Mouse (Mus musculus) ES-Bruce4 (cell line): ENCODE results near the gene Map2k6. TPM values are rescaled to one million over a fixed set of nuclear protein-coding genes. Genes with fewer than 3 reads are reported as not detected.

ENCODE experiments used
- H3K27ac ChIP-seq: 2 replicates; pipeline ENCODE4 v1.5.1; 2012; ENCODE audit warnings: low read length, inconsistent platforms; ENCODE audit not compliant: insufficient read depth
- H3K27me3 ChIP-seq: 2 replicates; pipeline ENCODE4 v1.6.1; 2012; ENCODE audit warnings: mild to moderate bottlenecking, low read length, inconsistent platforms; ENCODE audit not compliant: control insufficient read depth, poor library complexity, insufficient read depth, severe bottlenecking
- H3K36me3 ChIP-seq: 2 replicates; pipeline ENCODE4 v1.6.1; 2012; ENCODE audit warnings: inconsistent platforms, mild to moderate bottlenecking, low read length, moderate library complexity; ENCODE audit not compliant: control insufficient read depth, poor library complexity, insufficient read depth, severe bottlenecking
- H3K4me1 ChIP-seq: one replicate; pipeline ENCODE4 v1.8.1; 2011; ENCODE audit warnings: low read length; ENCODE audit not compliant: control insufficient read depth, insufficient read depth
- H3K4me3 ChIP-seq: 2 replicates; pipeline ENCODE4 v1.5.1; 2011; ENCODE audit warnings: low read depth, mild to moderate bottlenecking, low read length
- H3K9ac ChIP-seq: 2 replicates; pipeline ENCODE4 v1.6.1; 2012; ENCODE audit warnings: low read depth, mild to moderate bottlenecking, inconsistent platforms; ENCODE audit not compliant: poor library complexity, severe bottlenecking
- H3K9me3 ChIP-seq: replicated peaks from 2 replicates; pipeline ENCODE4 v1.6.1; 2012; ENCODE audit warnings: mild to moderate bottlenecking, low read length, inconsistent platforms; ENCODE audit not compliant: control insufficient read depth, poor library complexity, insufficient read depth, severe bottlenecking
- CTCF ChIP-seq: IDR thresholded peaks from one replicate; pipeline ENCODE4 v1.8.1; 2011; ENCODE audit warnings: low read depth, low read length
- EP300 ChIP-seq: IDR thresholded peaks from 2 replicates; pipeline ENCODE4 v1.6.1; 2011; ENCODE audit warnings: low read depth, low read length; ENCODE audit not compliant: insufficient read depth
- POLR2A ChIP-seq: IDR thresholded peaks from one replicate; pipeline ENCODE4 v1.8.1; 2011; ENCODE audit warnings: low read length; ENCODE audit not compliant: insufficient read depth
- polyA plus RNA-seq: library from polyadenylated mRNA; stranded (reverse); fragments of >200 nt; gene quantifications from 2 replicates; pipeline ENCODE4 v1.2.4, GENCODE M21; 2011; ENCODE audit warnings: low read depth; ENCODE audit not compliant: missing spikeins, insufficient read depth, insufficient read length

The Map2k6 gene
- polyA plus RNA-seq, 1 experiment = 10.1 TPM

- no peak overlapping the region for H3K9ac ChIP-seq
- H3K4me1 ChIP-seq = no peaks in the 10 kb centered on the region
- no peaks in the 10 kb centered on the region for H3K27me3 ChIP-seq
- no peaks in the 10 kb centered on the region for H3K9me3 ChIP-seq
- H3K27ac ChIP-seq = no peak overlapping the region
- TF ChIP-seq CTCF (no peak), POLR2A (no peak), EP300 (no peak)
- H3K36me3 ChIP-seq = no peaks in the 10 kb centered on the region
- no peak overlapping the region for H3K4me3 ChIP-seq
Measured at GRCm38 (mm10) chr11:110367638-110368037, 31.3 kb upstream of the Map2k6 start.

DNA sequence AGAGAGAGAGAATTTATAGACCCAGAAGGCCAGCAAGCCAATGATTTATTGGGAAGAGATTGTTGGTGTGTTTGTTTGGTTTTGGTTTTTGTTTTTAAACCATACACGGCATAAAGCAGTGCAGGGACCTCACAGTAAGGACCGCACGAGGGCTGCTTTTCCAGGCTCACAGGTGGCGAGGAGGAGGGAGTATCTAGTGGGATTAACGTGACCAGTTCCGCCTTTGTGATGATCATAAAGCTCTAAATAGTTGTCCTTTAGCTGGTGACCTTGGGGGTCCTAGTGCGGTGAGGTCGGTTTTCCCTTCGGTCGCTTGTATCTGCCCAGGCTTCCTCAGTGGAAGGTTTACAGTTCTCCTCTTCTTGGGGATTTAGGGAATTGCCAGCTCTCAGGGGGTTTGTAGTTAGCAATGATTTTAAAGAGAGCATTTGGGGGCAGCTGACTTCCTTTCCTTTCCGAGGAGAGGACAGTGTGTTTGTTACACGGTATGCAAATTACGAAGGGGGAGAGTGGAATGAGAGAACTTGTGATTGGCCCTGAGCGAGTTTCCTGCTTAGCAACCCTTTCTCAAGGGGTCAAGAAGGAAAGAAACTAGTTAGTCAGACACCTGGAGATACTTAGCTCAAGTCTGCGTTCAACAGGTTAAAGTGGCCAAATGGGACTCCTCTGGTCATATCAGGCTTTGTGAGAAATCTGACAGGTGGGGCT, 29.5 kb upstream of the Map2k6 start:
- 0 out of 2 replicates have a peak, but pooled peaks have one; percentile 52 for TF ChIP-seq EP300
- no peak for TF ChIP-seq CTCF
- Histone ChIP-seq H3K4me3 (no peak overlapping the region), H3K9me3 (no peaks in the 10 kb centered on the region), H3K27me3 (no peaks in the 10 kb centered on the region), H3K9ac (no peak overlapping the region), H3K36me3 (no peaks in the 10 kb centered on the region), H3K27ac (no peak overlapping the region), H3K4me1 (no peaks in the 10 kb centered on the region)

DNA sequence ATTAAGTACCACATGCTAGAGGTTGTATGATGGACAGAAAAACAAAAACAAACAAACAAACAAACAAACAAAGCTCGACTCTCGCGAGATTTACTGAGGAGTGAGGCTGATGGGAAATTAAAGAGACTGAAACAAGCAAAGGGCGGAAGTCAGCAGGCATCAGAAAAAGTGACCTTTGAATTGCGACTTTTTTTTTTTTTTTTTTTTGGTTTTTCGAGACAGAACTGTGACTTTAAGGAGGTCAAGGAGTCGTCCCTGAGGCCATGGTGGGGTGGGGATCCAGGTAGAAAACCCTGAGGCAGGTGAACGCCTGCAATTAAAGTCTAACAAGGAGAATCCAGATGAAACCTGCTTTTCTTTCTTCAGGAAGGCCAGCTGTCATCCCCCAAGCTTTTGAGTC, 27.1 kb upstream of the Map2k6 start:
- no peaks in the 10 kb centered on the region for H3K4me1 ChIP-seq
- H3K9me3 ChIP-seq = no peaks in the 10 kb centered on the region
- peak; percentile 55; the same call in 1 of the 2 replicates for TF ChIP-seq EP300
- no peak for TF ChIP-seq CTCF
- TF ChIP-seq POLR2A = no peak
- H3K27me3 ChIP-seq = no peaks in the 10 kb centered on the region
- H3K27ac ChIP-seq = no peak overlapping the region
- no peak overlapping the region; the same call in 1 of the 2 replicates for H3K4me3 ChIP-seq
- no peak overlapping the region for H3K9ac ChIP-seq
- H3K36me3 ChIP-seq = no peaks in the 10 kb centered on the region

DNA sequence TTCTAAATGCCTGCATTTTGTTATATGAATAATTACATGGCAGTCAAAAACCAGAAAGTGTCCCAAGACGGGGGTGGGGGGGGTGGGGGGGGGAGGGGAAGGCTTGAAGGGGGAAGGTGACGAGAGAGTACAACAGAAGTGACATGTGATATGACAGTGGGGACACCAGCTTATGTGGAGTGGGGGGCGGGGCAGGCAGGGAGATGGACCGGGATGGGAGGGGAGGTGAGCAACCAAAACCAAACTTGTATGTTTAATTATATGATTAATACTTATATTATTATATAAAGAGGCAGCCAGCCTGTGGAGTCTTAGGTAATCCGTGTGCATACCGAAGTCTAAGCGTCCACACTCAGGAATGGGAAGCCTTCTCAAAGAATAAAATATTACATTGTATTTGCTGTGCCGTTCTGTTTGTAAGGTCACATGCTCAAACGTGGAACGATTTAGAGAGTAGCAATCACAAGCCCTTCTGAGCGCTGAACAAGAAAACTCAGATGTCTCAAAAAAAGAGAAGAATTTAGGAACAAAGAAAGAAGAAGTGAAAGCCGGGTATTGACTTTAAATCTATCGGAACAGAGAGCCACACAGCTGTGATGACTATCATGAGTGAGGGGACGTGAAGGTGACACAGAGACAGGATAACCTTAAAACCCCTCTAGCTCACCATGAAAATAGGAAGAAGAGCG, 26.5 kb upstream of the Map2k6 start:
- TF ChIP-seq POLR2A (no peak), EP300 (no peak), CTCF (no peak)
- no peak overlapping the region for H3K27ac ChIP-seq
- no peaks in the 10 kb centered on the region for H3K4me1 ChIP-seq
- H3K9me3 ChIP-seq = no peaks in the 10 kb centered on the region
- H3K27me3 ChIP-seq = no peaks in the 10 kb centered on the region
- no peak overlapping the region for H3K4me3 ChIP-seq
- H3K9ac ChIP-seq = no peak overlapping the region
- no peaks in the 10 kb centered on the region for H3K36me3 ChIP-seq

DNA sequence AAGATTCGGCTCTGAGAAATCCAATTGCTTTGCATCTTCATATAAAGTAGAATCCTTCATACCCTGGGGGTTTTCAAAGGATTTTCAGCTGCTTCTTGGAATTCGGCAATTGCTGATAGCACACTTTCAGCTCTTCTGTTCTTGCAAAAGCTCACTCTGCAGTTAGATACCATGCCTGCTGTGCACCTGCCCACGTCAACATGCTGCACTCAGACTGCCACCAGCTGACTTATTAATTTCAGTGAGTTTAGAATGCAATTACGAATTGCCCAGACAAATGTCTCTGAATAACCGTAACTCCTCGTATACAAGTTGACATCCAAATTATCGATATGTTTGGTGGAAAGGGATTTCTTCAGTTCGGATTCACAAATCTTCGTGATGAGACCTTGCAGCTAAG, 24.9 kb upstream of the Map2k6 start:
- Histone ChIP-seq H3K36me3 (no peaks in the 10 kb centered on the region), H3K4me3 (no peak overlapping the region), H3K4me1 (no peaks in the 10 kb centered on the region), H3K27me3 (no peaks in the 10 kb centered on the region), H3K9ac (no peak overlapping the region), H3K27ac (no peak overlapping the region), H3K9me3 (no peaks in the 10 kb centered on the region)
- TF ChIP-seq CTCF (no peak), POLR2A (no peak), EP300 (no peak)

GRCm38 (mm10) chr11:110379661-110380309, 19.1 kb upstream of the Map2k6 start:
- Histone ChIP-seq H3K27me3 (no peaks in the 10 kb centered on the region), H3K9me3 (no peaks in the 10 kb centered on the region), H3K4me3 (peak overlapping the region; percentile 21), H3K9ac (no peak overlapping the region), H3K36me3 (no peaks in the 10 kb centered on the region), H3K27ac (no peak overlapping the region), H3K4me1 (no peaks in the 10 kb centered on the region)
- TF ChIP-seq POLR2A (no peak), CTCF (no peak), EP300 (no peak)
